Mouse (Mus musculus) midbrain, postnatal 0 days (tissue): ENCODE measurements around the gene Nup54. TPM values are rescaled to one million over a fixed set of nuclear protein-coding genes. Genes with fewer than 3 reads are reported as not detected.

ENCODE experiments used
- ATAC-seq: fragments of 200-750 bp; cut with Nextera tagmentation; 2 replicates; pipeline ENCODE4 v1.8.0; 2017; ENCODE audit warnings: moderate number of reproducible peaks, mild to moderate bottlenecking, moderate TSS enrichment, moderate library complexity; ENCODE audit not compliant: low FRiP score
- DNase-seq: peaks from one replicate; pipeline ENCODE4 v3.0.0-alpha.2; 2015; ENCODE audit warnings: low spot score
- H3K27ac ChIP-seq: fragments of 300-500 bp; sonication (generic); 2 replicates; pipeline ENCODE4 v1.5.1; 2014; ENCODE audit warnings: low read depth, mild to moderate bottlenecking, low read length, mixed read lengths
- H3K27me3 ChIP-seq: fragments of 300-500 bp; sonication (generic); 2 replicates; pipeline ENCODE4 v1.6.1; 2014; ENCODE audit warnings: low read length, control low read depth, mixed read lengths; ENCODE audit not compliant: insufficient read depth
- H3K36me3 ChIP-seq: fragments of 300-500 bp; sonication (generic); 2 replicates; pipeline ENCODE4 v1.6.1; 2014; ENCODE audit warnings: low read length, control low read depth, mixed read lengths; ENCODE audit not compliant: insufficient read depth
- H3K4me1 ChIP-seq: fragments of 300-500 bp; sonication (generic); 2 replicates; pipeline ENCODE4 v1.6.1; 2014; ENCODE audit warnings: mild to moderate bottlenecking, control low read depth, antibody characterized with exemption, low read length, mixed read lengths; ENCODE audit not compliant: insufficient read depth
- H3K4me2 ChIP-seq: fragments of 300-500 bp; sonication (generic); 2 replicates; pipeline ENCODE4 v1.6.1; 2014; ENCODE audit warnings: low read depth, mild to moderate bottlenecking, low read length, mixed read lengths; ENCODE audit not compliant: poor library complexity, severe bottlenecking
- H3K4me3 ChIP-seq: fragments of 300-500 bp; sonication (generic); 2 replicates; pipeline ENCODE4 v1.5.1; 2014; ENCODE audit warnings: low read depth, mild to moderate bottlenecking, low read length, moderate library complexity
- H3K9ac ChIP-seq: fragments of 300-500 bp; sonication (generic); replicated peaks from 2 replicates; pipeline ENCODE4 v1.6.1; 2014; ENCODE audit warnings: mild to moderate bottlenecking, low read length, moderate library complexity, mixed read lengths; ENCODE audit not compliant: poor library complexity, severe bottlenecking
- H3K9me3 ChIP-seq: fragments of 300-500 bp; sonication (generic); 2 replicates; pipeline ENCODE4 v1.6.1; 2016; ENCODE audit warnings: low read length, control low read depth
- CTCF ChIP-seq: IDR thresholded peaks from 2 replicates; pipeline ENCODE4 v1.5.1; 2016; ENCODE audit warnings: antibody characterized with exemption, mild to moderate bottlenecking
- WGBS: fragments of 180-500 bp; shearing (Covaris S2); extraction: QIAGEN DNeasy Blood & Tissue Kit; methylation state at CpG from one replicate; pipeline ENCODE4 v1.1.7; 2014; 5-methylcytosine and 5-hydroxymethylcytosine counted together
- polyA plus RNA-seq: library from polyadenylated mRNA; unstranded; fragments of >200 nt; fragmentation: Nextera tagmentation; extraction: Ambion mirVana; gene quantifications from 2 replicates; pipeline ENCODE4 v1.2.1, GENCODE M21; 2015
- total RNA-seq: library from RNA; depleted of rRNA; stranded (reverse); fragments of >200 nt; gene quantifications from 2 replicates; pipeline ENCODE4 v1.2.3, GENCODE M21; 2014

Nup54 gene
- total and polyA plus RNA-seq, 2 experiments from 2014 or later, result 52.6 to 91.8 TPM

GRCm38 (mm10) chr5:92411461-92412140 lies 23.4 kb downstream of the Nup54 start:
- ATAC-seq (no peak), DNase-seq (no peak)
- H3K4me2 ChIP-seq, result no peak overlapping the region
- no peaks in the 10 kb centered on the region for H3K4me1 ChIP-seq
- H3K36me3 ChIP-seq, result peaks cover 13% of the 10 kb centered on the region
- no peaks in the 10 kb centered on the region for H3K27me3 ChIP-seq
- 69% methylated on average over 7 of the region's 7 CpGs for WGBS
- H3K9me3 ChIP-seq, result no peaks in the 10 kb centered on the region
- H3K9ac ChIP-seq, result no peak overlapping the region
- H3K4me3 ChIP-seq, result no peak overlapping the region
- TF ChIP-seq CTCF, result no peak
- H3K27ac ChIP-seq, result no peak overlapping the region

- H3K36me3 ChIP-seq, result peaks cover 11% of the 10 kb centered on the region
- no peak overlapping the region; the same call in 1 of the 2 replicates for H3K9ac ChIP-seq
- no peak for TF ChIP-seq CTCF
- no peak overlapping the region for H3K4me3 ChIP-seq
- 84% methylated on average over 5 of the region's 5 CpGs for WGBS
- no peaks in the 10 kb centered on the region for H3K27me3 ChIP-seq
- H3K9me3 ChIP-seq, result no peaks in the 10 kb centered on the region
- H3K4me2 ChIP-seq, result no peak overlapping the region
- ATAC-seq (no peak), DNase-seq (no peak)
- H3K27ac ChIP-seq, result no peak overlapping the region
- H3K4me1 ChIP-seq, result no peaks in the 10 kb centered on the region
These were observed 24.5 kb downstream of the Nup54 start for GRCm38 (mm10) chr5:92410486-92410885.

GRCm38 (mm10) chr5:92409361-92410155 lies 25.5 kb downstream of the Nup54 start:
- no peaks in the 10 kb centered on the region for H3K9me3 ChIP-seq
- WGBS, result 83% methylated on average over 9 of the region's 9 CpGs
- no peak overlapping the region for H3K4me2 ChIP-seq
- H3K27me3 ChIP-seq, result no peaks in the 10 kb centered on the region
- 0 out of 2 replicates have a peak, but pooled peaks cover 5% of the 10 kb centered on the region for H3K36me3 ChIP-seq
- no peaks in the 10 kb centered on the region for H3K4me1 ChIP-seq
- DNase-seq (no peak), ATAC-seq (no peak)
- no peak overlapping the region for H3K27ac ChIP-seq
- no peak overlapping the region for H3K9ac ChIP-seq
- TF ChIP-seq CTCF, result no peak
- no peak overlapping the region for H3K4me3 ChIP-seq

- Histone ChIP-seq H3K4me1 (no peaks in the 10 kb centered on the region), H3K4me2 (no peak overlapping the region), H3K27ac (no peak overlapping the region), H3K4me3 (no peak overlapping the region), H3K9me3 (no peaks in the 10 kb centered on the region), H3K9ac (no peak overlapping the region), H3K27me3 (no peaks in the 10 kb centered on the region), H3K36me3 (no peaks in the 10 kb centered on the region)
- WGBS, result 24% methylated on average over 2 of the region's 2 CpGs
- no peak for DNase-seq
- no peak for ATAC-seq
- TF ChIP-seq CTCF, result no peak
These were observed 30.7 kb downstream of the Nup54 start for GRCm38 (mm10) chr5:92404400-92404678.

GRCm38 (mm10) chr5:92403562-92404399 lies 31.2 kb downstream of the Nup54 start:
- WGBS, result 56% methylated on average over 10 of the region's 10 CpGs
- TF ChIP-seq CTCF, result no peak
- no peak for DNase-seq
- H3K36me3 ChIP-seq, result no peaks in the 10 kb centered on the region
- ATAC-seq, result no peak
- no peak overlapping the region for H3K9ac ChIP-seq
- H3K27ac ChIP-seq, result no peak overlapping the region
- no peaks in the 10 kb centered on the region for H3K9me3 ChIP-seq
- H3K4me1 ChIP-seq, result no peaks in the 10 kb centered on the region
- no peaks in the 10 kb centered on the region for H3K27me3 ChIP-seq
- no peak overlapping the region for H3K4me3 ChIP-seq
- no peak overlapping the region for H3K4me2 ChIP-seq
